Mouse (Mus musculus) layer of hippocampus, adult 8-10 months (tissue): ENCODE results near the gene Rps26. TPM values are rescaled to one million over a fixed set of nuclear protein-coding genes. Genes with fewer than 3 reads are reported as not detected.

Experiments
- DNase-seq, 2 experiments: peaks; one replicate each; pipeline ENCODE4 v3.0.0; 2022; ENCODE audit warnings: low spot score in 2 of 2
- total RNA-seq, 4 experiments: library from RNA; stranded (reverse); gene quantifications; 2 replicates each; pipeline ENCODE4 v1.2.4; 2022

Rps26 gene
- 100 to 1,000 TPM; 141 to 325 (median 239) TPM for total RNA-seq

DNA sequence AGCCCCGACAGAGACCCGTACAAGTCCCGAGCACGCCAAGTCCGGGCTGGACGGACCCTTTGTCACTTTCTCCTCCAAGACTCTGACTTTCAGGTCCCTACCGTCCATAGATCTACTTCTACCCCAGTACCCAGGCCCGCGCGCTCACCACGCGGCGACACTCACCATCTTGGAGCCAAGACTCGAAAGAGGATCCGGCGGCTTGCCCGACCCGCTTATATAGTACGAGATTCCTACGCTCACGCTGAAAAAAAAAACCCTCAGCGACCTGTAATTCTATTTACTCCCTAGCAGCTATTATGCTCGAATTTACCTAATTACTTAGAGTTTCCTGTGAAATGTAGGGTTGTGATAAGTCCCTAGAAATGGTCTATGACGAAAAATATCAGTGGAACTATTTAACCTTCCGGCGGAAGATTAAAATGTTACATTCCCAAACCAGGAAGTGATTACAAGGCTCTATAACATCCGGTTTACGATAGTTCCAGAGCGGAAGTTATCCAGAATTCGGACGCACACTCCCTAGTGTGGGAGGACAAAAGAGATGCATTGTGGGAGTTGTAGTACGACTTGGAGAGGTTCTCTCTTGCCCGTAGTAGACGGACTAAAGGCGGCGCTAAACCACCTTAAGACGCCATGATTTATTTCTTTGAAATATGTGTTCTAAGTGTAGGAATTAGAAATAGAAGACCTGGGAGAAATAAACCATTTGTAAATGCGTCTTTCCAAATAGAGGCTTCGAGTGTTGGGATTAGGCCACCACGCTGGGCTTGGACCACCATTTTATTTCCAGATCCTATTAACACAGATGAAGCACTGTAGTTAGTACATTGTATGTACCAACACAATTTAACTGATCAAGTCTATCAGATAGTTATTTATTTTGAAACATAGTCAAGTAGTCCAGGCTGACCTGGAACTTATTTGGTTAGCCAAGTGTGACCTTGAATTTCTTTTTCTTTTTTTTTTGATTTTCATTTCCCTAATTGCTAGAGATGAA, at the start of gene Rps26:
Rps26 (minus strand) TSS at position 437 of the 1,000 bp plus-strand sequence.
- peak; percentile 91 to 96 for DNase-seq

DNA sequence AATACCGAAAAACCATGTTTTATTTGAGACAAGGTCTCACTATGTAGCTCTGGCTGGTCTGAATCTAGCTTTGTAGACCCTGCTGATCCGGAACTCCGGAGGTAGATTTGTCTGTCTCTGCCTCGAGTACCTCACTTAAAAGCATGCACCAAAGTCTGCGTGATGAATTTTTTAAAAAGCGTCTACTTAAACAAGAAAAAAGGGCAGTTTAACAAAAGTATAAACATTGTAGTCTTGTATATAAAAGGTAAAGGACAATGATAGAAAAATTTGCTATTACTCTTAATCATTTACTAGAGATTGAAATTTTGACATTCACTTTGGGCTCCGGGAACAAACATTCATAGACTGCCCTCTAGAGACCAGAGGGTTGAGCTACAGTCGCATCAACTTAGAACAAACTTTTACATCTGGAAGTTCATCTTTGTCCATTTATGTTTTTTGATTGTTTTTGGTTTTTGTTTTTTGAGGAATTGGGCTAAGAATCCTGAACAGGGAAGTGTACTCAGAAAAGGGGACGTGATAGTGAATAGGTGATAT, 48.0 kb upstream of the Rps26 start:
- no peak for DNase-seq

DNA sequence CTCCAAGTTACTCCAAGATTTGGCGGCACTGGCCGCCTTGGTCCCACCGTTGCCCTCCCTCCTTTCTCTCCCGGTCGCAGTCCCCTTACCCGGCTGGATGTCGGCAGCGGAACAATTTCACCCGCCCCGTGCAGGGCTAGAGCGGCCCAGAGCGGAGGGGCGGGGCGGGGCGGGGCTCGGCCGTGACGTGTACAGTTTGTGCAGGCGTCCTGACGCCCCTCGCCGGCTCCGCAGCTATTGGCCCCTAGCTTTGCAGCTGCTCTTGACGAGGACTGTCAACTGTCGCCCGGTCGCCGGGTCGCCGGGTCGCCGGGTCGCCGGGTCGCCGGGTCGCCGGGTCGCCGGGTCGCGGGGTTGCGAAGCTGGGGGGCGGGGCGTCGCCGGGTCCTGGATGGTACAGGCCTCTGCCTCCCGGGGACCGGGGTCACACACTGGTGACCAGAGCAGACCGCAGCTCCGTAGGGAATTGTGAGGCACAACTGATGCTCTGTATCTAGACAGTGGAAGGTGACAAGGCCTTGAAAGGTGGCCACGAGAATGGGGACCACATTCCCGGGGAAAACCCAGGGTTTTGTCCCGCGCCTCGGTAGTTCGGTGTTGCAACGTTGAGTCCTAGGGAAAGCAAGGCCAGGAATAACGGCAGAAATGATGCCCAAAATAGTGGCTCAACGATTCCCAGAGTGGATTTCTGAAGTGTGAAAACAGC, 47.4 kb upstream of the Rps26 start, which contains the start of gene Suox:
Suox (minus strand) TSS at position 311 of the 706 bp plus-strand sequence.
- peak; percentile 76 to 78 for DNase-seq

DNA sequence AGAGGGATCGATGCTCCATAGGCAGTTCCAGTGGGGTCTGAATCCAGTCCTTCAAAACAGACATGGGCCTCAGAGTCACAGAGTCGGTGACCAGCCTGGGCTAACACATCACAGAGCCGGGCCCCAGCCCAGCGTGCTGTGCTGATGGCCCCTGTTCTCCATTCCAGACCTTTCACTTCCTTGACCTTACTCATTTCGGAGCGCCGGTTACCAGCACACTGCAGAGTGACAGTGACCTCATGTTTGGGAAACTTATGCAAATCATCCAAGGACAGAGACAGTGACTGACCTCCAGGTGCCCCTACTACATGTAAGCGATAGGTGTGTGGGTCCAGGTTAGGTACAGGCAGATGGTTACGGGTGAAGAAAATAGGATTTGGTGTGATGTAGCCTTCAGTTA, 44.6 kb upstream of the Rps26 start:
- DNase-seq, result no peak

DNA sequence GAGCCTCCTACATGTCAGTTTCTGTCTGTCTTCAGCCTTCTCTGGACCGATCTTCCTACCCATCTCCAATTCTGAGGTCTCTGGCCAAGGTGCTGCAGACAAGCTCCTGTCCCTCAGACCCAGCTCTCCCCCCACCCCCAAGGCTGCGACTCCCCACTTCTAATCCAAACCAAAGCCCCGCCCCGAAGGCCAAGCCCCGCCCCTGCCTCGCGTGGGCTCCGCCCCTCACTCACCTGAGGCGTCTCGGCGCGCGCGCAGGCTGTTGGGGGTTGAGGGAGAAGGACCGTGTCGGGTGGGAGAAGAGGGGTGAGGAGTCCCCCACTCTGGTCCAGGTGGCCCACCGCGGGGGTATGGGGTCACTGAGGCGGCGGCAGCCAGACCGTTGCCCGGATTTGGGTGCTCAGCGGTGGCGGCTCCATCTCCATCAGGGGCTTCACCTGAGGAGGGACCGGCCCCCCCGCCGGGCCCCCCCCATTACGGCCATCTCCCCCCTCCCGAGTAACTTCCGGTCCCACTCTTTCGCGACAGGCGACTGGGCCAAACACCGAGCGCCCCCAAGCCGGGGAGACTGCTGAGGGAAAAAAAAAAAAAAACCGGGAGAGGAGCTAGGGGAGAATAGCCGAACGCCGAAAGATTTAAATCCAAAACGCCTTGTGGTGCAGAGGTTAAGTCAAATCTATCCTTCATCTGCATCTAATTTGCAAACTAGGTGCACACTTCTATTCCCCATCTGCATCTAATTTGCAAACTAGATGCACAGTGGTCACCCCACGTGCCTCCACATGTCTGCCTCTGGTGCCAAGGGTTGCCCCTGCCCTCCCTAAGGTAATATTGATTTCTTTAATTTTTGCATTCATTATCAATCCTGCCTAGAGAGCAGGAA, 42.5 kb upstream of the Rps26 start:
- DNase-seq, result peak; percentile 40 to 48

DNA sequence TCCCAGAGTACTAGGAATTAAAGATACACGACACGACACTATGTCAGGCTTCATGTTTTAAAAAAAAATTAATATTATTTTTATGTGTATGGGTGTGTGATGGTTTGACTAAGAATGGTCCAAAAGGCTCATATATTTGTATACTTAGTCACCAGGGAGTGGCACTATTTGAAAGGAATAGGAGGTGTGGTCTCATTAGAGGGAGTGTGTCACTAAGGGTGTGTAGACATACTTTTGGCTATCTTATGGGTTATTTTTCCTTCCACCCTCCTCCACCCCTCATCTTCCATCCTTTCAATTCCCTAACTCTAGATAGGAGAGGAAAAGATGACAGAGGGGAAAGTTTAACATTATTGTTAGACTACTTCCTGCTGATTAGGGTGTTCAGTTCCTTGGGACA, 39.3 kb upstream of the Rps26 start:
- no peak for DNase-seq

DNA sequence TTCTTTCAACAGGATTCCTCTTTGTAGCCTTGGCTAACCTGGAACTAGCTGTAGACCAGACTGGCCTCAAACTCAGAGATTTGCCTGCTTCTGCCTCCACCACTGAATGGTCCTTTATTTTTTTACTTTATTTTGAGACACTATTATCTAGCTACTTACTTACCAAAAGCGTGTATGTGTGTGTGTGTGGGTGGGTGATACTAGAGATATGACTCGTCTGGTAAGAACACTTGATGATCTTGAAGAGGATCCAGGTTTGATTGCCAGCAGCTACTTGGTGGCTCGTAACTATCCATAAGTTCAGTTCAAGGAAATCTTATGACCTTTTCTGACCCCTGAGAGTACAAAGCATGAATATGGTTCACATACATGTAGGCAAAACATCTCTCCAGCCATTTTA, 38.8 kb upstream of the Rps26 start:
- DNase-seq, result no peak

DNA sequence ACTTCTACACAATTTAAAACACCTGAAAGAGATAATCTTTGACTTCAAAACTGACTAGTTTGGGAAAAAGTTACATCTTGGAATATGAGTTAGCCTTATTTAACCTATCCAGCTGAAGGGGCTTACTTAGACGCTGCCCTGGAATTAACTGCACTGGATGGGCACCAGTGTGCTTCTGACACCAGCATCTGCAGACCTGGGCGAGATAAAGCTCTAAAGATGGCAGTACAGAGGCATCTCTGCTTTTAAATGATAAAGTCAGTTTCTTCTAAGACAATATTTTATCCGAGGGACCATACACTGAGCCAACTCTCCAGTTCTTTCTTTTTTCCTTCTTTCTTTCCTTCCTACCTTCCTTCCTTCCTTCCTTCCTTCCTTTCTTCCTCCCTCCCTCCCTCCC, 38.3 kb upstream of the Rps26 start:
- no peak for DNase-seq

DNA sequence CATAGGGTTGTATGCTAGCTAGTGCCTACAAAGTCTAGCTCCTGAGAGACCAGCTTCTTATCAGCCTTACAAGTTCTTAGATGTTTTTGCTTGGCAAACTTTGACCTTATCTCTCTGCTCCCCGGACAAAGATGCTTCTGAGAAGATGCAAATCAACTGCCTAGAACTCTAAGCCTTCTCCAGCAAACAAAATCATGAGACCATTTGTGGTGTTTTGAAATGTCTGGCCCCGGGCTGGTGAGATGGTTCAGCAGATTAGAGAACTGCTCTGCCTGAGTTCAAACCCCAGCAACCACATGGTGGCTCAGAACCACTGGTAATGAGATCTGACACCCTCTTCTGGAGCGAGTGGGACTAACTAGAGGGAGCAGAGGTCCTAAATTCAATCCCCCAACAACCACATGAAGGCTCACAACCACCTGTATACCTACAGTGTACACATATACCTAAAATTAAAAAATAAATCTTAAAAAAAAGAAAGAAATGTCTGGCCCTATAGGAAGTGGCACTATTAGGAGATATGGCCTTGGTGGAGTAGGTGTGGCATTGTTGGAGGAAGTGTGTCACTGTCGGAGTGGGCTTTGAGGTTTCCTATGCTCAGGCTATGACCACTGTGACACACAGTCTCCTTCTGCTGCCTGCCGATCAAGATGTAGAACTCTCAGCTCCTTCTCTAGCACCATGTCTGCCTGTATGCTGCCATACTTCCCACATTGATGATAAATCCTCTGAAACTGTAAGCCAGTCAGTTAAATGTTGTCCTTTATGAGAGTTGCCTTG, 37.1 kb upstream of the Rps26 start:
- no peak for DNase-seq

DNA sequence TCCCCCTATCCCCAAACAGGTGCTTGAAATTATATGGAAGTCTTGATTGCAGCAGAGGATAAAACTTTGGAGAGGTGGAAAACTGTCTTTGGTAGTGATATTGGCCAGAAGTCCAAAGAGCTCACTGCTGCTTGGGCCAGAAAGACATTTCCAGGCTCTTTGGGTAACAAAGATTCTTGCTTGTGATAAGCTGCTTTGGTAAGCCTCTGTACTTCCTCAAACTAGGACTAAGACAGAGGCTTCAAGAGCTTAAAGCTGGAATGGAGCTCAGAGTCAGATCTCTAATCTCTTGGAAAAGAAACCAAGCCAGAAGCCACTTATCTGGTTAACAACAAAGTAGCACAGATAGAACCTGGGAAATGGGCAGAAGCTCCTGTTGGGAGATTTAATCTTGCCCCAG, 35.9 kb upstream of the Rps26 start:
- no peak for DNase-seq

DNA sequence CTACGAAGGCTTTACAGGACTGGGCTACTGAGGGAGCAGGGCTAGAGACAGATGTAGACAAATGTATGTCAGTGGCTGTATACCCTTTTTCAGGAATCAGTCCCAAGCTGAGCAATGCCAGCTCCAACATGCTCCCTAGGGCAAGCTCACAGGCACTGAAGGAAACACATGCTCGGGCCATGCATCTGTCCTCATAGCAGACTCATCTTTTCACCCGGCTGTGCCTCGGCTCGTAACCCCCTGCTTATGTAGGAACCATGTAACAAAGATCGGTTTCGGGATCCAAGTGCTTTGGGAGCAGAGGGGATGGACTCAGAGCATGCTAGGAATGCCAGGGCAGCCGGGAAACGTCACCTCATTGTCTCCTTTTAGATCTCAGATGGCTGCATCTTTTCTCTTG, 32.9 kb upstream of the Rps26 start:
- DNase-seq, result no peak

DNA sequence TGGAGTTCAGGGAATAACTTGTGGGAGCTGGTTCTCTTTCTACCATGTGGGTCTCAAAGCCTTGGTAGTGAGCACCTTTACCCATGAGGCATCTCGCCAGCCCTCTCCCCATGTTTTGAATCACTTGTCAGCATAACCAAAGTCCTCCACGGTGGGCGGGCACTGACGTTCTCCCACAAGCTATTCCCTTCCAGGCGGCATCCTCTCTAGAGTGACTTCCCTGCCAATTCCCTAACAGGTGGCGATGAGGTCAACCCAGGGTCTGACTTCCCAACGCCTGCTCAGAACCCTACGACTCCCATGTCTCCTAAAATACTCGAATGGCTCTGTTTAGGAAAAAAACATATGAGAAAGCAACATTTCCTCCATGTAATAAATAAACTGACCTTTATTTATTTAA, 31.3 kb upstream of the Rps26 start:
- no peak for DNase-seq

DNA sequence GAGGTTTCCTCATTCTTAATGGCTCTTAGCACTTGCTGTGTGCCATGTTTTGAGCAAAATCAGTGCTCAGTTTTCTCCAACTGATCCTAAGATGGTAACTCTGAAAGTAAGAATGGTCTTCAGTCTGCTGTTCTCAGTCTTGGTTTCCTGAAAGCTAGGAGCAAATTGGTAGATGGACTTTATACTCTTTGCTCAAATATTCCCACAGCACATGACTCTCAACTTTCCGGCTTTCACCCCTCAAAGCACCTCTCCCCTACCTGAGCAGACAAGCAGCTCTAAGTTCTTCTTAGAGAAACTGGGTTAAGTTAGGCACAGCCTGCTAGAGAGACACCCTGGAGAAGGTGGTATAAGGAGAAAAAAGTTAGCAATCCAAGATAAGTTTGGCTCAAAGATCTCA, 30.2 kb upstream of the Rps26 start:
- no peak for DNase-seq

DNA sequence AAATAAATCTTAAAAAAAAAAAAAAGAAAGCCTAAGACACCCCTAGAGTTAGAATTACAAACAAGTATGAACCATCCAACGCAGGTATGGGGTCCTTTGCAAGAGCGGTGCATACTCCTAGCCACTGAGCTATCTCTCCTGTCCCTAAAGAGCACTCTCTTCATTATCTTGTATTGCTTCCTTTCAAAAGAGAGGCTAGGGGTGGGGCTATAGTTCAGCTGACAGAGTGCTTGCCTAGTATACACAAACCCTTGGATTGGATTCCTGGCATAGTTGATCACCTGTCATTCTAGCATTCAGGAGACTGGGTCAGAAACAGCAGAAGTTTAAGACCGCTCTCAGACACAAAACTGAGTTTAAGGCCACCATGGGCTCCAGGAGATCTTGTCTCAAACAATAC, 28.7 kb upstream of the Rps26 start:
- no peak for DNase-seq

DNA sequence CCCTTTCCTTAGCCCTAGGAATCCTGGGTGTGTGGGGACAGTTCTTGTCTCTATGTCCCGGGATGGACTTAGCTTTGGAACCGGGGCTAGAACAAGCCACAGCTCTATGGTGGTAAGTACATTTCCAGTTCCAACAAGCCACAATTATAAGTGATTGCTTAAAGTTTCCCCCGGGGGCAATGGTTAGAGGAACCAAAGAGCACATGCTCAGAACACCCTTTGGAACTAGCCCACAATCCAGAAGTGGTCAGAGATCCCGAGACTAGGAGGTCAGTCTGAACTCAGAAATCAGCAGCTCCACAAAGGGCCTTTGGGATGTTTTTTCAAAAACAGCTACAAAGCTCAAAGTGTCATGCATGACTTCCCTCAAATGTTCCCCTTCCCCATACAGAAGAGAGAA, 27.3 kb upstream of the Rps26 start:
- no peak for DNase-seq

DNA sequence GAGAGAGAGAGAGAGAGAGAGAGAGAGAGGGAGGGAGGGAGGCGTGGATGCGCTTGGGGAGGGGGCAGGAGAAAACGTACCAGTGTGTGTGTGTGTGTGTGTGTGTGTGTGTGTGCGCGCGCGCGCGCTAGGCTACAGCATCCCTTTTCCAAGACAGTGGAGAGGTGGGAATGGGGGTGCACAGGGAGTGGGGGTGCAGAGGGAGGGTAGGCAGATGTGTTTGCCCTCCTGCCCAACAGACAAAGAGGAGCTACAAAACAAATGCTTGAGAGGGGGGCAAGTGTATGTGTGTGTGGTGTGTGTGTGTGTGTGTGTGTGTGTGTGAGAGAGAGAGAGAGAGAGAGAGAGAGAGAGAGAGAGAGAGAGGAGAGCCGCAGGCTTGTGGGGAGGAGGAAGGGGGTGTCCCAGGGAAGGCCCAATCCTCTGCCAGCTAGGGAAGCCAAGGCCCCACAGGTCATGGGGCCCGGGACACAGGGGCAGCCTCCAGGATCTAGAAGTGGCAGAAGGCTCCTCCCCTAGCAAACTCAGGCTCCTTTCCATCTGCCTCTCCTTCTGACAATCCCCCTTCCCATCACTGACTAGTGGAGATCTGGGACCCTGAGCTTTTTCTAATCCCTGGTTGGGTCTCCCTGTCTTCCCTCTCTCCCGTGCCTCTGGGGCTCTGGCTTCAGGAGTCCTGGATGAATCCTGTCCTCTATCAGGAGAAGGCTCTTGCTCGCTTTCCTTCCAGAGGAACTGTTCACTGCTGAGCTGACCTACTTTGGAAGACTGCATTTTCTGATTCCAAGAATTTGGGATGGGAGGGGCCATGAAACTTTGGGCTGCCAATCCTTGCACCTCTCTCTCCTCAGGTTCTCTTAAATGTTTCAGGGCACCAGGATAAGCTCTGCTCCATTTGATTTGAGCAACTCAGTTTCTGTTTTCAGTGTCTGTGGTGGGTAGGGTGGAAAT, 19.9 kb upstream of the Rps26 start:
- peak in 1 of 2 experiments; percentile 38 for DNase-seq

DNA sequence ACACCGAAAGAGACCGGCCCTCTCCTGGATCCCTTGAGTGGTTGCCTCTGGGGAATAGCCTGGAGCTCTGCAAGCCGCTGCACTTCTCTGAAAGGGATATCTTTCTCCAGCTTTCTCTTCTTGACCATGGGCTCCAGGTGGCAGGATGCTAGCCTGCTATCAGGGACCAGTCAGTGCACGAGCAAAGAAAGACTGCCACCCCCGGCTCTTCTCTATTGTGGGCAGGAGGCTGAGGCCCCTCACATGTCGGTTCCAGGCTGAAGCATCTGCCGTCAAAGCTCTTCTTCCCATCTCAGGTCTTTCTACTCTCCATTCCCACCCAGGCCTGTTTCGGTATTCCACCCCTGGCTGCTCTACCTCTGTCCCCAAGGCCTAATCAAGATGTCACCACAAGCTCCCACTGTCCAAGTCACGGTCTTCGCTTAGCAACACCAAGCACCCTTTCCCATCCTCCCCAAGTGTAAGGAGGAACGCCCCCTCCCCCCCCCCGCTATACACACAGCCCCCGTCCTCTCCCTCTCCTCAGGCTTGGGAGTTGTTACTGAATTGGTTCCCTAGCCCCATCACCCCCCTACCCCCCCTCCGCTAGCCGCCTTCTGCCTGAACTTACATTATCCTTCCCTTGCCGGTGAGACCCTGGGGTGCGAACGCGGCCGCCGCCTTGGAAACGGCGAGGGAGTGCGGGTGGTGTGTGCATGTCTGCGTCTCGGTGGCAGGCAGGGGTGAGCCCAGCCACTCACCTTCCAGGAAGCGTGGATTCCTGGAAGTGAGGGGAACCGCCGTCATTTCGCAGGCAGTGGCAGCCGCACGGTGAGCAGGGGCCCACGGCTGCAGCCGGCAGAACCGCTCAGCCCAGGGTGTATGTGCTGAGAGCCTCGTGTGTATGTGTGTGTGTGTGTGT, 18.8 kb upstream of the Rps26 start, which contains the start of gene Ikzf4:
Ikzf4 (minus strand) TSS at position 881 of the 901 bp plus-strand sequence.
- peak in 1 of 2 experiments; percentile 38 for DNase-seq

DNA sequence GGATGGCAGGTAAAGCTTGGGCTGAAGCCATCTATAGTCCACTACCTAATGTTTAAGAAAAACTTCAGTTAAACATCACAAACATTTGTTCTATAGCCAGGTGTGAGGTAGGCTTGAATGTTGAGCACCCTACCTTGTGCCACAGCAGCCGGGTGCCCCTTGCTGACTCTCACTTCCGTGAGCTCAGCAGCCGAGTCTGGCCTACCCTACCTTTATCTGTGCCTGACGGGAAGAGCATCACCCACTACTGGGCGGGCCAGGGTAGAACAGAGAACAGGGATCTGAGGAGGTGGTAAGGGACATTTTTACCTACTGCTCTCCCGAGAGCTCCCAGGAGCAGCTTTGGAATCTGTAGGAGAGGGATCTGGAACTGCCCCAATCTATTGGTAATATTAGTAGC, 16.2 kb upstream of the Rps26 start:
- no peak for DNase-seq
